Mouse (Mus musculus) heart, embryonic 11.5 days (tissue): Measurements from ENCODE around the gene Stk33. TPM values are rescaled to one million over a fixed set of nuclear protein-coding genes. Genes with fewer than 3 reads are reported as not detected.

Experiments used
- ATAC-seq: fragments of 200-750 bp; cut with Nextera tagmentation; replicated peaks from 2 replicates; pipeline ENCODE4 v1.8.0; 2017; ENCODE audit warnings: moderate library complexity; ENCODE audit not compliant: insufficient number of reproducible peaks, low FRiP score, low TSS enrichment
- H3K27ac ChIP-seq: fragments of 300-500 bp; sonication (generic); 2 replicates; pipeline ENCODE4 v1.5.1; 2014; ENCODE audit warnings: mild to moderate bottlenecking, low read depth, low read length
- H3K27me3 ChIP-seq: fragments of 300-500 bp; sonication (generic); 2 replicates; pipeline ENCODE4 v1.6.1; 2014; ENCODE audit warnings: mild to moderate bottlenecking, low read length, mixed read lengths; ENCODE audit not compliant: control insufficient read depth, insufficient read depth
- H3K36me3 ChIP-seq: fragments of 300-500 bp; sonication (generic); 2 replicates; pipeline ENCODE4 v1.6.1; 2014; ENCODE audit warnings: mild to moderate bottlenecking, low read length, moderate library complexity, mixed read lengths; ENCODE audit not compliant: control insufficient read depth, insufficient read depth
- H3K4me1 ChIP-seq: fragments of 300-500 bp; sonication (generic); 2 replicates; pipeline ENCODE4 v1.6.1; 2014; ENCODE audit warnings: low read length; ENCODE audit not compliant: control insufficient read depth, insufficient read depth
- H3K4me2 ChIP-seq: fragments of 300-500 bp; sonication (generic); 2 replicates; pipeline ENCODE4 v1.6.1; 2014; ENCODE audit warnings: mild to moderate bottlenecking, moderate library complexity
- H3K4me3 ChIP-seq: fragments of 300-500 bp; sonication (generic); 2 replicates; pipeline ENCODE4 v1.5.1; 2014; ENCODE audit warnings: low read depth, low read length
- H3K9ac ChIP-seq: fragments of 300-500 bp; sonication (generic); 2 replicates; pipeline ENCODE4 v1.6.1; 2014; ENCODE audit warnings: mild to moderate bottlenecking, low read depth, low read length, moderate library complexity
- H3K9me3 ChIP-seq: fragments of 300-500 bp; sonication (generic); replicated peaks from 2 replicates; pipeline ENCODE4 v1.6.1; 2016; ENCODE audit warnings: low read length; ENCODE audit not compliant: control insufficient read depth
- WGBS: fragments of 180-500 bp; shearing (Covaris S2); extraction: QIAGEN DNeasy Blood & Tissue Kit; methylation state at CpG from one replicate; pipeline ENCODE4 v1.1.7; 2014; ENCODE audit not compliant: insufficient replicate concordance; 5-methylcytosine and 5-hydroxymethylcytosine counted together
- polyA plus RNA-seq: library from polyadenylated mRNA; unstranded; fragments of >200 nt; fragmentation: Nextera tagmentation; extraction: Ambion mirVana; gene quantifications from 2 replicates; pipeline ENCODE4 v1.2.1, GENCODE M21; 2014

Stk33 gene
- polyA plus RNA-seq, 1 experiment from 2014 or later: 0.19 TPM

DNA sequence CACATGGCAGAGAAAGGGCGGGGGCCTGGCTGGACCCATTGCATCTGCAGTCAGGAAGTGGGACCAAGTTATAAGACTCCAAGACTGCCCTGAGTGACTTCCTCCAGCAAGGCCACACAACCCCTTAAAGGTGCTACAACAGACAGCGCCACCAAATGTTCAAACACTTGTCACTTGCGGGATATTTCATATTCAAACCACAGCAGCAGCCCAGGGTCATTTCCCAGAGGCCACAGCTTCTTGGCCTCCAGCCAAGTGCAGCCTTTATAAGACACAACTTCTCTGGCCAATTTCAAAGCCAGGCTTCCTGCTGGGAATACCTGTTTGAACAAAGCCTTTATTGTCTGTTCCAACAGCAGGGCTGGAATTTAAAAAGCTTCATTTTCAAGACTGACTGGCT lies 162.3 kb downstream of the Stk33 start:
- H3K9ac ChIP-seq: no peak overlapping the region
- no peak for ATAC-seq
- H3K36me3 ChIP-seq: no peaks in the 10 kb centered on the region
- H3K27ac ChIP-seq: no peak overlapping the region
- WGBS: 66% methylated on average over 3 of the region's 3 CpGs
- H3K27me3 ChIP-seq: no peaks in the 10 kb centered on the region
- no peaks in the 10 kb centered on the region for H3K4me1 ChIP-seq
- H3K9me3 ChIP-seq: no peaks in the 10 kb centered on the region
- H3K4me2 ChIP-seq: no peak overlapping the region
- no peak overlapping the region for H3K4me3 ChIP-seq

DNA sequence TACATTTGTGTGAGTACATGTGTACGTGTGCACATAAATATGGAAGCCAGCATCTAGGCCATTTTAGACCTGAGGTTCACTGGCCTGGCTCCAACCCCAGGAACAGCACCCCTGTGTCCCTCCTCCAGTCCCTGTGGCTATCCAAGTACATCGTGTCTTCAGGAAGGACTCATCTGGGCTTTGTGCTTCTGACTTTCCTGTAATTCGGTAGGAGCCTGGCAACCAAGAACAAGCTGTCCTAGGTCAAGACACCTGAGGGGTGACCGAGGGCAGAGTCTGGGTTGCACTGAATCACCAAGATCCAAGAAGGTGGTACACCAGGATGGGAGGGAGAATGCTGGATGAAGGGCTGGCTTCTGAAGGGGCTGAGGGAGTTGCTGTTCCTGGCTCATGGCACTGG lies 163.0 kb downstream of the Stk33 start:
- Histone ChIP-seq H3K36me3 (no peaks in the 10 kb centered on the region), H3K4me1 (no peaks in the 10 kb centered on the region), H3K9ac (no peak overlapping the region), H3K4me2 (no peak overlapping the region), H3K4me3 (no peak overlapping the region), H3K27me3 (no peaks in the 10 kb centered on the region), H3K27ac (no peak overlapping the region), H3K9me3 (no peaks in the 10 kb centered on the region)
- WGBS: 76% methylated on average over 4 of the region's 4 CpGs
- no peak for ATAC-seq

DNA sequence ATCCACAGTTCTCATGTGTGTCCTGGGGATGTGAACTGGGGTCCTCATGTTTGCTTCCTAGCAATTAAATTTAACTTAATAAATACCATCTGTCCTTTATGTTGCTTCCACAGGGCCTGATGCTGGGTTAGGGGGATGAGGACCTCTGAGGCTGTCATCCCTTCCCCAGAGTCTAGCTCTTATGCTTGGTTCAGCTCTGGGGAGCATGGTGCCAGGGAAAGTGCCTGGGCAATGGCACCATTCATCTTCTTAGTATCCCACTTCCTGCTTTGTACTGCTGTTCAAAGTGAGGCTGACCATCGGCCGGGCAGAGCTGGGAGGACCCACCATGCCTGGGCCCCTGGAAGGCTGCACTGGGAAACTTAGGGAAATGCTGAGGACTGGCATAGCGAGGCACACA lies 163.7 kb downstream of the Stk33 start:
- H3K9ac ChIP-seq: no peak overlapping the region
- H3K27me3 ChIP-seq: no peaks in the 10 kb centered on the region
- H3K4me1 ChIP-seq: no peaks in the 10 kb centered on the region
- H3K4me2 ChIP-seq: no peak overlapping the region
- ATAC-seq: no peak
- H3K36me3 ChIP-seq: no peaks in the 10 kb centered on the region
- no peak overlapping the region for H3K4me3 ChIP-seq
- H3K9me3 ChIP-seq: no peaks in the 10 kb centered on the region
- no peak overlapping the region for H3K27ac ChIP-seq
- WGBS: 80% methylated on average over 3 of the region's 3 CpGs

DNA sequence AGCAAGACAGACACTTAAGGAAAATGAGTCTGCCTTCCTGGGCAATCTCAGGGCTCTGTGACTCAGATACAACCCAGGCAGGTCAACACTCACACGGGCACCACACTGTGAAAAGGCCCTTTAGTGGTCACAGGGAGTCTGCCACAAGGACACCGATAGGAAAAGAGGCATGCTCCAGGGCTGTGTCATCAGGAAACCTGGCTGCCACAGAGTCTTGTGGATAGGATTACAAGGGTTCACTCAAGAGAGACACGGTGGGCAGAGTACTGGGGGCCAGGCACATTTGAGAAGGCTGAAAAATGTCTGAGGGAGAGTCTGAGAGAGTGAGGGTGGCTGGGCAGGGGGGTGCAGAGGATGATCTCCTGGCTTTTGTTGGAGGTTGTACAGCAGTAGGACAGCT lies 164.6 kb downstream of the Stk33 start:
- Histone ChIP-seq H3K27me3 (no peaks in the 10 kb centered on the region), H3K4me2 (no peak overlapping the region), H3K36me3 (no peaks in the 10 kb centered on the region), H3K9me3 (no peaks in the 10 kb centered on the region), H3K9ac (no peak overlapping the region), H3K4me1 (no peaks in the 10 kb centered on the region), H3K4me3 (no peak overlapping the region), H3K27ac (no peak overlapping the region)
- ATAC-seq: no peak
- WGBS: 50% methylated on average over 3 of the region's 3 CpGs

DNA sequence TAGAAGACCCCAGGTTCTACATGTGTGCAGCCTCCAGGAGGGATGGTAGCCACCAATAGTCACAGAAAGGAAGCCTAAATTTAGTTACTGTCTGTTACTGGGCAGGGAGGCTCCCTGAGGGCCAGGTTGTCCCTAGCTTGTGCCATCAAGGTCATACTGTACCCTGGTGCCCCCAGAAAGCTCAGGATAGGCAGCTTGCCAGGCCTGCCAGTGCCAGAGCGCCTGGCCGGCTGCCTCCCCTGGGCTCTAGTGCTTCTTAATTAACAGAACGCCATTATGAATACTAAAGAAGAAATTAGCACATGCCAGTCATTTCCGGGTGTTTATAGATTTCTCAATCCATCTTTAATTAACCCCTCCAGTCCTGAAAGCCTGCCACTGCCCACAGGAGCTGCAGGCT lies 169.8 kb downstream of the Stk33 start:
- no peak overlapping the region for H3K4me3 ChIP-seq
- no peaks in the 10 kb centered on the region for H3K4me1 ChIP-seq
- WGBS: 78% methylated on average over 4 of the region's 4 CpGs
- H3K9me3 ChIP-seq: no peaks in the 10 kb centered on the region
- H3K36me3 ChIP-seq: no peaks in the 10 kb centered on the region
- no peak overlapping the region for H3K9ac ChIP-seq
- H3K4me2 ChIP-seq: no peak overlapping the region
- no peaks in the 10 kb centered on the region for H3K27me3 ChIP-seq
- ATAC-seq: no peak
- H3K27ac ChIP-seq: no peak overlapping the region

DNA sequence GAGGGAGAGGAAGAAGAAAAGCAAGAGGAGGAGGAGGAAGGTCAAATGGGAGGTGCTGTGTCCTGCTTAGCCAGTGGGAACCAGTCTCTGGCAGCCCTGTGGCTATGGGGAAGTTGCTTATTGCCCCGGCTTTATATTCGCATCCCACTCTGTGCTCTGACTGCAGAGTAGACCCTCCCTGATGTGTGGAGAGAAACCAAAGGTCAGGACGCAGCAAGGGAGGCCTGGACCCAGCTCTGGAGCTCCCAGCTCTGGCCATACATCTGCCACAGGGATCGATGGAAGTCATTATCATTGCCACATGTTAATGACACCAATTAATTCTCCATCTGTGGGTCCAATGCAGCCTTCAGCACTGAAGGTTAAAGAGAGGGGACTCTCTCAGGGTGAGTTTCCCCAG lies 171.5 kb downstream of the Stk33 start:
- Histone ChIP-seq H3K36me3 (no peaks in the 10 kb centered on the region), H3K27me3 (no peaks in the 10 kb centered on the region), H3K4me1 (no peaks in the 10 kb centered on the region), H3K27ac (no peak overlapping the region), H3K9ac (no peak overlapping the region), H3K4me3 (no peak overlapping the region), H3K9me3 (no peaks in the 10 kb centered on the region), H3K4me2 (no peak overlapping the region)
- WGBS: 70% methylated on average over 4 of the region's 4 CpGs
- ATAC-seq: no peak

DNA sequence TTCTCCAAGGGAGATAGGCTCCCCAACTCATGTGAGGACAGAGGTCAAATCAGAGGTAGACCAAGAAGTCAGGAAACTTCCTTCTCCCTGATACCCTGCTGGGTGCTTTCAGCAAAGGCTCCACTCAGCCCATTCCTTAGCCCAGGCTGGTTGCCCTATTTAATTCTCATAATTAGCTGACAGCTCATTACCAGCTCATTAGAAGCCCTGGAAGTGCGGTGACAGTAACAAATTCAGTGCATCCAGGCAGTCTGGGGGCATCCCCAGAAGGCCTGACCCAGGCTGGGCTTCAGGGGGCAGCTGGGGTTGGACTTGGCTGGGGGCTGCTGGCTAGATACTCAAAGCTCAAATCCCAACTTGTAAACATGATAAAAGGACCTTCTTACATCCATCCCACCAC lies 172.7 kb downstream of the Stk33 start:
- Histone ChIP-seq H3K27me3 (no peaks in the 10 kb centered on the region), H3K36me3 (no peaks in the 10 kb centered on the region), H3K4me1 (no peaks in the 10 kb centered on the region), H3K27ac (no peak overlapping the region), H3K9ac (no peak overlapping the region), H3K4me2 (no peak overlapping the region), H3K9me3 (no peaks in the 10 kb centered on the region), H3K4me3 (no peak overlapping the region)
- ATAC-seq: no peak
- WGBS: 50% methylated on average over 1 of the region's 1 CpGs

DNA sequence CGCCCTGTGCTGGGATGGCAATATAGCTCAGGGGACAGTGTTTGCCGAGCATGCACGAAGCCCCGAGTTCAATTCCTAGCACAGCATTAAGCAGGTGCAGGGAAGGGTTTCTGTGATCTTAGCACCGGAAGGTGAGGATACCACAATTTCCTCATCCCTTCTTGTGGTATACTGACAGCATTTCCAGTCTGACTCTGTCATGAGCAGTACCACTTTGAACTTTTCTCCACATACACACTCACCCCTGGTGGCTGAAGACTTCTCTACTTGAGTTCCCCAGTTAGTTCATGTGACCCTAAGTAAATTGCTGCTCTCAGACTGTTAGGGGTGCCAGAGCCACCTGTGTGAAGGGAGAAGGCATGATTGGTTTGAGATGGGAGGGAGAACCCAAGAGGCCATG lies 173.3 kb downstream of the Stk33 start:
- no peaks in the 10 kb centered on the region for H3K27me3 ChIP-seq
- no peak overlapping the region for H3K4me3 ChIP-seq
- H3K9me3 ChIP-seq: no peaks in the 10 kb centered on the region
- 81% methylated on average over 5 of the region's 5 CpGs for WGBS
- no peak overlapping the region for H3K4me2 ChIP-seq
- no peak overlapping the region for H3K27ac ChIP-seq
- no peak for ATAC-seq
- no peaks in the 10 kb centered on the region for H3K4me1 ChIP-seq
- no peaks in the 10 kb centered on the region for H3K36me3 ChIP-seq
- H3K9ac ChIP-seq: no peak overlapping the region

DNA sequence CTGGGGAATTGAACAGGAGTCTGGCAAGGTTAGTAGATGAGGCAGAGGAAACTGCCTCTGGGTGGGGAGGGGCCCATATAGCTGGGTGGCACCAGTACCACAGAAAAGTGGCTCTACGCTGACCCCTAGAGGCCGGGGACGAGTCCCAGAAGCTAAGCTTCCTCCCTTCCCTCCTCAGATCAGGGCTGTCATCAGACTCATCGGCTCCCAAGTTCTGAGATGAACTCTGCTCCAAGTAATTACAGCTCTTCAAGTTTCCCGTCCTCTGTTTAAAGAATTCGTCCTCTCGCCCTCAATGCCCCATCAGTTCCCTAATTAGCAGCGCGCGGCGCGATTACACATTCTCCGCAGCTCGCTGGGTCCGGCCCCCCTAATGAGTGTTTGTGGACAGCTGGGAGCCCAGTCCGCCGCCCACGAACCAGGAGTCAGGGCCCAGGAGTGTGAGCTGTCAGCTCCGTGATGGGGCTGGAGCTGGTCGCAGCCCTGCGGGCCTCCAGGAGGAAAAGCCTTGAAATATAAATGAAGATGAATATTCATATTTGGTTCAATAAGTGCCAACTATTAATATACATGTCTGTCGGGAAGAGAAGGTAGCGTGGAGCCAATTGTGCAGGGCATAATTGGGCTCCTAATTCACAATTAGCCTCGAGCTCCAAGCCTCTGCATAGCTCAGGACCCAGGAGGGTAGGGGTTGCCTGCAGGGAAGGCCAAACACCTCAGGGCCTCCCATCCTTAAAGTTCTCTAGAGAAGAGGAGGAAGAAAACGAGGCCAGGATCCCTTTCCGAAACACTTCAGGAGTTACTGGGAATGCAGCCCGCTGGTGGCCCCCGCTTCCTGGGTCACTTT lies 183.2 kb downstream of the Stk33 start:
- 30% methylated on average over 28 of the region's 28 CpGs for WGBS
- no peak overlapping the region for H3K9ac ChIP-seq
- ATAC-seq: 0 out of 2 replicates have a peak, but pooled peaks have one; percentile 31
- peaks cover 6% of the 10 kb centered on the region for H3K27me3 ChIP-seq
- no peak overlapping the region for H3K4me3 ChIP-seq
- H3K9me3 ChIP-seq: no peaks in the 10 kb centered on the region
- no peak overlapping the region for H3K27ac ChIP-seq
- peak overlapping the region; percentile 56 for H3K4me2 ChIP-seq
- H3K4me1 ChIP-seq: no peaks in the 10 kb centered on the region
- no peaks in the 10 kb centered on the region for H3K36me3 ChIP-seq
